Mouse (Mus musculus) lung, postnatal 14 days (tissue): ENCODE measurements around the gene Lgalsl.

Source experiments
- DNase-seq: peaks from one replicate; pipeline ENCODE4 v3.0.0; 2021

Gene Lgalsl

GRCm38 (mm10) chr11:20830686-20831505 lies at the start of gene Lgalsl:
Gene Lgalsl (minus strand): TSS chr11:20831056.
- DNase-seq = peak; percentile 76

- no peak for DNase-seq
Measured at GRCm38 (mm10) chr11:20878644-20879043, 47.8 kb upstream of the Lgalsl start.

- no peak for DNase-seq
Measured at GRCm38 (mm10) chr11:20877578-20878096, 46.8 kb upstream of the Lgalsl start.

GRCm38 (mm10) chr11:20873386-20873785 lies 42.5 kb upstream of the Lgalsl start:
- no peak for DNase-seq

GRCm38 (mm10) chr11:20872911-20873310 lies 42.1 kb upstream of the Lgalsl start:
- DNase-seq = no peak

- no peak for DNase-seq
Measured at GRCm38 (mm10) chr11:20872444-20872843, 41.6 kb upstream of the Lgalsl start.

- DNase-seq = no peak
Measured at GRCm38 (mm10) chr11:20869927-20870326, 39.1 kb upstream of the Lgalsl start.

GRCm38 (mm10) chr11:20865450-20865849 lies 34.6 kb upstream of the Lgalsl start:
- no peak for DNase-seq

GRCm38 (mm10) chr11:20864647-20865046 lies 33.8 kb upstream of the Lgalsl start:
- no peak for DNase-seq

GRCm38 (mm10) chr11:20862101-20862500 lies 31.2 kb upstream of the Lgalsl start:
- DNase-seq = no peak

- no peak for DNase-seq
Measured at GRCm38 (mm10) chr11:20860351-20860750, 29.5 kb upstream of the Lgalsl start.

GRCm38 (mm10) chr11:20859858-20860257 lies 29.0 kb upstream of the Lgalsl start:
- no peak for DNase-seq

- peak; percentile 91 for DNase-seq
Measured at GRCm38 (mm10) chr11:20858921-20859668, 28.2 kb upstream of the Lgalsl start.

- DNase-seq = no peak
Measured at GRCm38 (mm10) chr11:20857921-20858320, 27.1 kb upstream of the Lgalsl start.

GRCm38 (mm10) chr11:20854032-20854741 lies 23.3 kb upstream of the Lgalsl start:
- DNase-seq = no peak

- no peak for DNase-seq
Measured at GRCm38 (mm10) chr11:20850196-20850595, 19.3 kb upstream of the Lgalsl start.

GRCm38 (mm10) chr11:20849403-20849802 lies 18.5 kb upstream of the Lgalsl start:
- DNase-seq = no peak

- no peak for DNase-seq
Measured at GRCm38 (mm10) chr11:20837366-20837765, 6.5 kb upstream of the Lgalsl start.

- DNase-seq = peak; percentile 34
Measured at GRCm38 (mm10) chr11:20831600-20832137, 813 bp upstream of the Lgalsl start.

- DNase-seq = peak; percentile 43
Measured at GRCm38 (mm10) chr11:20829993-20830685, 717 bp downstream of the Lgalsl start.

GRCm38 (mm10) chr11:20829056-20829686 lies 1.7 kb downstream of the Lgalsl start:
- peak; percentile 20 for DNase-seq

- DNase-seq = no peak
Measured at GRCm38 (mm10) chr11:20823961-20824360, 6.9 kb downstream of the Lgalsl start.
